Mouse (Mus musculus) large intestine, adult 2 months (tissue): ENCODE measurements around the gene Rps15. TPM values are rescaled to one million over a fixed set of nuclear protein-coding genes. Genes with fewer than 3 reads are reported as not detected.

Experiments used
- DNase-seq: peaks from one replicate; pipeline ENCODE4 v3.0.0-alpha.2; 2012; ENCODE audit warnings: low read depth, low spot score
- WGBS: fragments of 180-500 bp; shearing (Covaris S2); methylation state at CpG from one replicate; pipeline ENCODE4 v1.1.7; 2018; 5-methylcytosine and 5-hydroxymethylcytosine counted together
- polyA plus RNA-seq: library from polyadenylated mRNA; depleted of rRNA; stranded (reverse); fragments of >200 nt; gene quantifications from 2 replicates; pipeline ENCODE4 v1.2.3, GENCODE M21; 2012

Gene Rps15
- polyA plus RNA-seq, 1 experiment = 1,622 TPM

GRCm38 (mm10) chr10:80304458-80304857, 12.2 kb downstream of the Rps15 start:
- WGBS = 23% methylated on average over 12 of the region's 12 CpGs
- no peak for DNase-seq

DNA sequence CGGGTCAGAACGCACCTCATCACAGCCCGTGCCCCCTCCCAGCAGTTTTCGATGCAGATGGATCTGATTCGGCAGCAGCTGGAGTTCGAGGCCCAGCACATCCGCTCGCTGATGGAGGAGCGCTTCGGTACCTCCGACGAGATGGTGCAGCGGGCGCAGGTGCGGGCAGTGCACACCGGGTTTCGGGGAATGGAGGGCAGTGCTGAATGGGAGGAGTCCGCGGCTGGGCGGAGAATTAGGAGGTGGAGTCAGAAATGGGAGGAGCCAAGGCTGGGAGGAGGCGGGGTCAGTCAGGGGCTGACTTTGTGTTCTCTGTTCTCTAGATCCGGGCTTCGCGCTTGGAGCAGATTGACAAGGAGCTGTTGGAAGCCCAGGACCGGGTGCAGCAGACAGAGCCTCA, 12.6 kb downstream of the Rps15 start:
- no peak for DNase-seq
- 10% methylated on average over 25 of the region's 25 CpGs for WGBS

GRCm38 (mm10) chr10:80311560-80311959, 19.3 kb downstream of the Rps15 start:
- DNase-seq = no peak
- 77% methylated on average over 16 of the region's 16 CpGs for WGBS

GRCm38 (mm10) chr10:80312586-80313504, 20.6 kb downstream of the Rps15 start:
- WGBS = 61% methylated on average over 54 of the region's 54 CpGs
- no peak for DNase-seq

GRCm38 (mm10) chr10:80313627-80314201, 21.5 kb downstream of the Rps15 start:
- 27% methylated on average over 20 of the region's 20 CpGs for WGBS
- no peak for DNase-seq

- 44% methylated on average over 16 of the region's 16 CpGs for WGBS
- no peak for DNase-seq
Measured at GRCm38 (mm10) chr10:80314494-80315001, 22.3 kb downstream of the Rps15 start.

DNA sequence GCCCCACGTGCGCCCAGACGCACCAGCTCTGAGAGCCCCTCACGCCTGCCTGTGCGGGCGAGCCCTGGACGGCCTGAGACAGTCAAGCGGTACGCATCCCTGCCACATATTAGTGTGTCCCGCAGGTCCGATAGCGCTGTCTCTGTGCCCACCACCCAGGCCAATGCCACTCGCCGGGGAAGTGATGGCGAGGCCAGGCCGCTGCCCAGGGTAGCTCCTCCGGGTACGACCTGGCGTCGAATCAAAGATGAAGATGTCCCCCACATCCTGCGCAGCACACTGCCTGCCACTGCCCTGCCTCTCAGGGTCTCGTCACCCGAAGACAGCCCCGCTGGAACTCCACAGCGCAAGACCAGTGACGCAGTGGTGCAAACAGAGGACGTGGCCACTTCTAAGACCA, 23.1 kb downstream of the Rps15 start:
- WGBS = 47% methylated on average over 27 of the region's 27 CpGs

GRCm38 (mm10) chr10:80316359-80316781, 24.1 kb downstream of the Rps15 start:
- WGBS = 21% methylated on average over 11 of the region's 11 CpGs
- DNase-seq = no peak

More for the DNA sequence above, 23.1 kb downstream of the Rps15 start:
- DNase-seq = no peak

DNA sequence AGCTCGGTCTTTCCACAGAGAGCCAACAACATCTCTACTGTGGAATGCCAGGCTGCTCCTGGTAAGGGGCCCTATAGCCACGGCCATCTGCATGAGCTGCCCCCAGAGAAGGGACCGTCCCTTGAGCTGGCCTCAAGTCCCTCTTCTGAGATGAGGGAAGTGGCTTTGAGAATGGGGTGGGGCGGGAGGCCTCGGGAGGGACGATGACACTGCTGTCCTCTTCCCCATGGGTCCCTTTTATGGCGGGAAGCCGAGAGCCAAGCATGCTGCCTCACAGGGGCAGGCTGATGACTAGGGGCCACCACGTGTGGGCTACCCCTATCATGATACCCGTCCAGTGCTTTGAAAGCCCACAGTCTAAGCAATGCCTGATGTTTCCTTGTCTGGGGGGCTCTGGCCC, 24.8 kb downstream of the Rps15 start:
- WGBS = 39% methylated on average over 10 of the region's 10 CpGs
- DNase-seq = no peak

DNA sequence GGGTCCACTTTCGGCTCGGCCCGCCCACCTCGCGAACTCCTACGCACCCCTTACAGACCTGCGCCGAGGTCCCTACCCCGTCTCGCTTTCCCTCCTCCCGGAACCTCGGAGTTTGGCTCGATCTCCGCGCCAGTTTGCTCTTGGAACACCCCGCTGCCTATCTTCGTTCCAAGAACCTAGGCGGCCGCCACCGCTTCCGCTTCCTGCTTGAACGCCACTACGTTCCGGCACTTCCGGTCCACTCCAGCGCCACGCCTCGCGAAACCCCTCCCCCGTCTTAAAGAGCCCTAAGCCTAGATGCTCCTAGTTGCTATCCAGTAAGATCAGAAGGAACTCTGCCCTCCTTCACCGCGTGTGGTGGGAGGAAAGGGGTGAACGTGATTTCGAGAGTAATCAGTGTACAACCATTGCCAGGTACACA, 28.1 kb downstream of the Rps15 start, which contains the start of gene 2310011J03Rik:
Gene 2310011J03Rik, minus strand, starts transcription at position 198 of the 421 bp plus-strand sequence.
- under 1% methylated on average over 34 of the region's 34 CpGs for WGBS
- DNase-seq = peak; percentile 88

DNA sequence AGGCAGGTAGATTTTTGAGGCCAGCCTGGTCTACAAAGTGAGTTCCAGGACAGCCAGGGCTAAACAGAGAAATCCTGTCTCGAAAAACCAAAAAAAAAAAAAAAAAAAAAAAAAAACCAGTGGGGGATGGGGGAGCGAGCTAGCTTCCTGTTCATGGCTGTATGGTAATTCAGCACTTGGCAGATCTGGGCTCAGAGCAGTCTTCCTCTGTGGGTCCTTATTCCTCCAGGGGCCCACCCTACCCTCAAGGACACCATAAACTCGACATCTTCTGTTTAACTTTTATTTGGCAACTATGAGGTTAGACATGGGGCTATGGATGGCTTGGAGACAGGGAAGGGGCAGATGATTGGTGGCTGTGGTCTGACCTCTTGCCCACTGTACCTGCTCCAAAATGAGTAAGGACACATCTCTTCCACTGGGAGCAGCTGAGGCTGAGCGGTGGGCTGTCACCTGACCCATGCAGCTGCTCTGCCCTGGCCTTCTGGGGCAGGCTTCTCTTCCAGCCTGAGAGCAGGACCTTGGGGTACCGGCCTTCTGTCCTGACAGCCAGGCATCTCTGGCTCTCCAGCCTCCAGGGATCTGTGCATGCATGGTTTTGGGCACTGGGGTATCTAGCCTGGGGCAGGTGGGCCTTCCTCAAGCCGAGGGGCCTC, 28.9 kb downstream of the Rps15 start:
- WGBS = 65% methylated on average over 6 of the region's 6 CpGs
- no peak for DNase-seq

GRCm38 (mm10) chr10:80321670-80322581, 29.7 kb downstream of the Rps15 start:
- WGBS = 91% methylated on average over 21 of the region's 21 CpGs
- no peak for DNase-seq

DNA sequence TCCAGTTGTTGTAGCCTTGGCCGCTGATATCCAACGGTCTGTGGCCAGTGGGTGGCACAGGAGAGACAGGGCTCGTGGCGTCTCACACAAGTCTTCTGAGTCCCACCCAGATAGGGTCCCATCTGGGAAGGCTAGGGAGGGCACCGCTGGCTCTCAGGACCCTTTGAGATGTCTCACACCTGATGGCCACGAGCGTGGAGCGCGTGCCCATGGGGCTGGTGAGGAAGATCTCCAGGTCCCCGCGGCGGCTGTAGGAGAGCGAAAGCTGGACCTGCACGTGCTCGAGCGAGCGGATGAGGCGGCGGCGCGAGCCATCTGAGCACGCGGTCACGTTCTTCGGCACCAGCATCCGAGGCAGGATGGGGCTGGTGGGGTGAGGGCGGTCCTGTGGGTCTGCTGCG, 30.6 kb downstream of the Rps15 start:
- DNase-seq = no peak
- under 1% methylated on average over 28 of the region's 28 CpGs for WGBS

DNA sequence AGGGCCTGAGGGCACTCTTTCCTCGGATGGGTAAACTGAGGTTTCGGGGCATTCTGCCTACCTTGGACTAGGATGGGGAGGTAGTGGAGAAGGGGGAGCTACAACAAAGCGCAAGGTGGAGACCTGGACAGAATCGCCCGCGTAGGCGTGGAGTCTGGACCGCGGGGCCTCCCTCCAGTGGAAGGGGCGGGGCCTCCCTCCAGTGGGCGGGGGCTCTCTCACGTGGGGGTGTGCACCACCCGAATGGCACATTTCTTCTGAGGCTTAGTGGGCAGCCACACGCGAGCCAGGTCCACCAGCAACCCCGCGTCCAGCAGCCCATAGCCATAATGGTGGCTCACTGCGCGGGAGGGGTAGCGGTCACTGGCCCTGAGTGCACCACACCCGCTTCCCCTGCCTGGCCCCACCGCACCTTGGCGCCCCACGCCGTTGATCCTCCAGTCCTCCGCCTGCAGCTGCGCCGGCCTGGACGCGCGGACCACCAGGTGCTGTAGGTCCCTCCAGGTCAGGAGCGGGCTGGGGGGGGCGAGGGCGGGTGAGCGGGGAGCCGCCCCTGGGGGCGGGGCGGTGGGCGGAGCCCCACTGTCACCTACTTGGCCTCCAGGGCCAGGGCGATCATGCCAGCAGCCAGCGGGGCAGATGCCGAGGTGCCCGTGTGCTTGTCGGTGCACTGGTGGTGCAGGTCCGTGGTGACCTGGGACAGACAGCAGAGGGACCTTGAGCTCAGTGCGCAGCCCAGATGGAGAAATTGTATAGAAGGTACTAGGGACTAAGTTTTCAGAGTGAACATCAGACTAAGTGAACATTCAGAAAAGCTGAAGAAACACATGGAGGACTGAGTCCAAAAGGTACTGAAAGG, 31.2 kb downstream of the Rps15 start:
- 1% methylated on average over 46 of the region's 46 CpGs for WGBS
- DNase-seq = no peak

GRCm38 (mm10) chr10:80324120-80325037, 32.1 kb downstream of the Rps15 start:
- WGBS = 71% methylated on average over 17 of the region's 17 CpGs
- no peak for DNase-seq

GRCm38 (mm10) chr10:80325045-80325444, 32.8 kb downstream of the Rps15 start:
- 77% methylated on average over 21 of the region's 21 CpGs for WGBS
- no peak for DNase-seq
